Mouse (Mus musculus): ENCODE results near the gene Grik4. TPM values are rescaled to one million over a fixed set of nuclear protein-coding genes. Genes with fewer than 3 reads are reported as not detected.

The Grik4 gene
- total RNA-seq, 1 experiment: 0.22 TPM

GRCm38 (mm10) chr9:42727661-42728060 is 216.6 kb downstream of the Grik4 start:
- Histone ChIP-seq H3K27ac (ENCODE audit: insufficient read depth, low read depth, low read length, poor library complexity, severe bottlenecking) (no peak overlapping the region), H3K9me3 (ENCODE audit: control insufficient read depth, insufficient read depth, low read depth, low read length) (no peaks in the 10 kb centered on the region), H3K4me3 (ENCODE audit: insufficient read depth in 1 of 2, low read depth in 1 of 2, low read length in 2 of 2, poor library complexity in 1 of 2, severe bottlenecking in 1 of 2) (no peak overlapping the region), H3K4me1 (ENCODE audit: control insufficient read depth in 2 of 2, insufficient read depth in 2 of 2, low read length in 2 of 2, poor library complexity in 1 of 2) (no peaks in the 10 kb centered on the region), H3K36me3 (ENCODE audit: control insufficient read depth, insufficient read depth, low read length, poor library complexity, severe bottlenecking) (no peaks in the 10 kb centered on the region), H3K9ac (ENCODE audit: insufficient read depth, low read depth, low read length, poor library complexity, severe bottlenecking) (no peak overlapping the region)
- TF ChIP-seq CHD2 (IDR thresholded peaks at IDR 0.05; ENCODE audit: low read depth, low read length): no peak
- no peak for TF ChIP-seq ZC3H11A (IDR thresholded peaks at IDR 0.05; ENCODE audit: borderline replicate concordance, low read depth, low read length)
- in situ Hi-C loops (cut with MboI; ENCODE audit: low sequenced_read_pairs in 2 of 2, unreplicated experiment in 2 of 2): no loop called here
- no peak for DNase-seq (ENCODE audit: low read depth, low spot score)

- TF ChIP-seq ZC3H11A (IDR thresholded peaks at IDR 0.05; ENCODE audit: borderline replicate concordance, low read depth, low read length): no peak
- no peak for TF ChIP-seq ZNF384 (IDR thresholded peaks at IDR 0.05; ENCODE audit: low read depth, low read length)
- TF ChIP-seq HCFC1 (IDR thresholded peaks at IDR 0.05; ENCODE audit: borderline replicate concordance, insufficient read depth, low read length): no peak
- no peak for TF ChIP-seq CHD2 (IDR thresholded peaks at IDR 0.05; ENCODE audit: low read depth, low read length)
- no peak for TF ChIP-seq MAFK (IDR thresholded peaks at IDR 0.05; ENCODE audit: insufficient read depth, low read depth, low read length)
- Histone ChIP-seq H3K4me3 (ENCODE audit: insufficient read depth in 1 of 2, low read depth in 1 of 2, low read length in 2 of 2, poor library complexity in 1 of 2, severe bottlenecking in 1 of 2) (no peak overlapping the region), H3K9me3 (ENCODE audit: control insufficient read depth, insufficient read depth, low read depth, low read length) (no peaks in the 10 kb centered on the region), H3K36me3 (ENCODE audit: control insufficient read depth, insufficient read depth, low read length, poor library complexity, severe bottlenecking) (no peaks in the 10 kb centered on the region), H3K4me1 (ENCODE audit: control insufficient read depth in 2 of 2, insufficient read depth in 2 of 2, low read length in 2 of 2, poor library complexity in 1 of 2) (no peaks in the 10 kb centered on the region), H3K27ac (ENCODE audit: insufficient read depth, low read depth, low read length, poor library complexity, severe bottlenecking) (no peak overlapping the region), H3K9ac (ENCODE audit: insufficient read depth, low read depth, low read length, poor library complexity, severe bottlenecking) (no peak overlapping the region)
- no peak for DNase-seq (ENCODE audit: low read depth, low spot score)
- in situ Hi-C loops (cut with MboI; ENCODE audit: low sequenced_read_pairs in 2 of 2, unreplicated experiment in 2 of 2): no loop called here
Measured at GRCm38 (mm10) chr9:42727186-42727585, 217.1 kb downstream of the Grik4 start.

- H3K9me3 ChIP-seq (ENCODE audit: control insufficient read depth, insufficient read depth, low read depth, low read length): no peaks in the 10 kb centered on the region
- TF ChIP-seq MAFK (IDR thresholded peaks at IDR 0.05; ENCODE audit: insufficient read depth, low read depth, low read length) (no peak), CHD2 (IDR thresholded peaks at IDR 0.05; ENCODE audit: low read depth, low read length) (no peak), ZC3H11A (IDR thresholded peaks at IDR 0.05; ENCODE audit: borderline replicate concordance, low read depth, low read length) (no peak), HCFC1 (IDR thresholded peaks at IDR 0.05; ENCODE audit: borderline replicate concordance, insufficient read depth, low read length) (no peak), ZNF384 (IDR thresholded peaks at IDR 0.05; ENCODE audit: low read depth, low read length) (no peak)
- H3K36me3 ChIP-seq (ENCODE audit: control insufficient read depth, insufficient read depth, low read length, poor library complexity, severe bottlenecking): no peaks in the 10 kb centered on the region
- in situ Hi-C loops (cut with MboI; ENCODE audit: low sequenced_read_pairs in 2 of 2, unreplicated experiment in 2 of 2): no loop called here
- no peak for DNase-seq (ENCODE audit: low read depth, low spot score)
- H3K4me3 ChIP-seq (ENCODE audit: insufficient read depth in 1 of 2, low read depth in 1 of 2, low read length in 2 of 2, poor library complexity in 1 of 2, severe bottlenecking in 1 of 2): no peak overlapping the region
- no peak overlapping the region for H3K27ac ChIP-seq (ENCODE audit: insufficient read depth, low read depth, low read length, poor library complexity, severe bottlenecking)
- no peaks in the 10 kb centered on the region for H3K4me1 ChIP-seq (ENCODE audit: control insufficient read depth in 2 of 2, insufficient read depth in 2 of 2, low read length in 2 of 2, poor library complexity in 1 of 2)
- no peak overlapping the region for H3K9ac ChIP-seq (ENCODE audit: insufficient read depth, low read depth, low read length, poor library complexity, severe bottlenecking)
Measured at GRCm38 (mm10) chr9:42724099-42724498, 220.2 kb downstream of the Grik4 start.

GRCm38 (mm10) chr9:42722501-42722900 is 221.8 kb downstream of the Grik4 start:
- Histone ChIP-seq H3K36me3 (ENCODE audit: control insufficient read depth, insufficient read depth, low read length, poor library complexity, severe bottlenecking) (no peaks in the 10 kb centered on the region), H3K9me3 (ENCODE audit: control insufficient read depth, insufficient read depth, low read depth, low read length) (no peaks in the 10 kb centered on the region), H3K4me3 (ENCODE audit: insufficient read depth in 1 of 2, low read depth in 1 of 2, low read length in 2 of 2, poor library complexity in 1 of 2, severe bottlenecking in 1 of 2) (no peak overlapping the region), H3K27ac (ENCODE audit: insufficient read depth, low read depth, low read length, poor library complexity, severe bottlenecking) (no peak overlapping the region), H3K9ac (ENCODE audit: insufficient read depth, low read depth, low read length, poor library complexity, severe bottlenecking) (no peak overlapping the region), H3K4me1 (ENCODE audit: control insufficient read depth in 2 of 2, insufficient read depth in 2 of 2, low read length in 2 of 2, poor library complexity in 1 of 2) (no peaks in the 10 kb centered on the region)
- no peak for TF ChIP-seq HCFC1 (IDR thresholded peaks at IDR 0.05; ENCODE audit: borderline replicate concordance, insufficient read depth, low read length)
- TF ChIP-seq ZNF384 (IDR thresholded peaks at IDR 0.05; ENCODE audit: low read depth, low read length): 0 out of 2 replicates have a peak, but pooled peaks have one; percentile 15
- DNase-seq (ENCODE audit: low read depth, low spot score): no peak
- in situ Hi-C loops (cut with MboI; ENCODE audit: low sequenced_read_pairs in 2 of 2, unreplicated experiment in 2 of 2): no loop called here

GRCm38 (mm10) chr9:42721718-42722117 is 222.6 kb downstream of the Grik4 start:
- TF ChIP-seq CHD2 (IDR thresholded peaks at IDR 0.05; ENCODE audit: low read depth, low read length) (no peak), HCFC1 (IDR thresholded peaks at IDR 0.05; ENCODE audit: borderline replicate concordance, insufficient read depth, low read length) (no peak), ZNF384 (IDR thresholded peaks at IDR 0.05; ENCODE audit: low read depth, low read length) (no peak), ZC3H11A (IDR thresholded peaks at IDR 0.05; ENCODE audit: borderline replicate concordance, low read depth, low read length) (no peak), MAFK (IDR thresholded peaks at IDR 0.05; ENCODE audit: insufficient read depth, low read depth, low read length) (no peak)
- Histone ChIP-seq H3K27ac (ENCODE audit: insufficient read depth, low read depth, low read length, poor library complexity, severe bottlenecking) (no peak overlapping the region), H3K4me1 (ENCODE audit: control insufficient read depth in 2 of 2, insufficient read depth in 2 of 2, low read length in 2 of 2, poor library complexity in 1 of 2) (no peaks in the 10 kb centered on the region), H3K4me3 (ENCODE audit: insufficient read depth in 1 of 2, low read depth in 1 of 2, low read length in 2 of 2, poor library complexity in 1 of 2, severe bottlenecking in 1 of 2) (no peak overlapping the region), H3K9me3 (ENCODE audit: control insufficient read depth, insufficient read depth, low read depth, low read length) (no peaks in the 10 kb centered on the region), H3K36me3 (ENCODE audit: control insufficient read depth, insufficient read depth, low read length, poor library complexity, severe bottlenecking) (no peaks in the 10 kb centered on the region), H3K9ac (ENCODE audit: insufficient read depth, low read depth, low read length, poor library complexity, severe bottlenecking) (no peak overlapping the region)
- no peak for DNase-seq (ENCODE audit: low read depth, low spot score)
- in situ Hi-C loops (cut with MboI; ENCODE audit: low sequenced_read_pairs in 2 of 2, unreplicated experiment in 2 of 2): no loop called here
